Mouse (Mus musculus): ENCODE data around the gene Sik3. TPM values are rescaled to one million over a fixed set of nuclear protein-coding genes. Genes with fewer than 3 reads are reported as not detected.

The Sik3 gene
- total and polyA plus RNA-seq, 2 experiments from 2014 or later = 12.5 to 38.4 TPM

DNA sequence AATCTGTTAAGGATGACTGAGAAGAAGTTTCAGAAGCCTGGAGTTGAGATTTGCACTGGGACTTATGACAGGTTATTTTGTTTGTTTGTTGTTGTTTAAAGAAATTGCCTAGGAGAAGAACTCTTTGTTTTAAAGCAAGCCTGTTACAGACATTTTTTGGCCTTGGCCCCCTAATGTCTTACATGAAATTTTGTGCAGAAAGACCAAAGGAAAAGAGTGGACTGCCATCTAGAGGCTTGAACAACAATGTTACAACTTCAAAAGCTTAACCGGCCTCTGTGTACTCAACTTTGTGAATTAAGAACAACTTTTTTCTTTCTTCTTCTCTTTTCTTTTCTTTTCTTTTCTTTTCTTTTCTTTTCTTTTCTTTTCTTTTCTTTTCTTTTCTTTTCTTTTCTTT, 179.0 kb downstream of the Sik3 start:
- no peak for ATAC-seq (ENCODE audit: low FRiP score)
- H3K4me3 ChIP-seq (ENCODE audit: low read depth, low read length) = no peak overlapping the region
- peak; percentile 86 for DNase-seq (ENCODE audit: low spot score)
- 14% methylated on average over 1 of the region's 1 CpGs for WGBS
- TF ChIP-seq CTCF (IDR thresholded peaks at IDR 0.05) = peak; percentile 81
- no peaks in the 10 kb centered on the region for H3K27me3 ChIP-seq (ENCODE audit: insufficient read depth, low read length)
- no peak overlapping the region for H3K9ac ChIP-seq (replicated peaks; ENCODE audit: low read length, poor library complexity, severe bottlenecking)
- H3K4me2 ChIP-seq (ENCODE audit: low read depth, low read length, poor library complexity, severe bottlenecking) = no peak overlapping the region
- H3K36me3 ChIP-seq (ENCODE audit: insufficient read depth, low read length) = peaks cover 18% of the 10 kb centered on the region
- H3K4me1 ChIP-seq (ENCODE audit: insufficient read depth, low read length) = no peaks in the 10 kb centered on the region; the same call in 1 of the 2 replicates
- H3K9me3 ChIP-seq (ENCODE audit: low read length) = no peaks in the 10 kb centered on the region
- no peak overlapping the region for H3K27ac ChIP-seq (ENCODE audit: low read depth, low read length)

DNA sequence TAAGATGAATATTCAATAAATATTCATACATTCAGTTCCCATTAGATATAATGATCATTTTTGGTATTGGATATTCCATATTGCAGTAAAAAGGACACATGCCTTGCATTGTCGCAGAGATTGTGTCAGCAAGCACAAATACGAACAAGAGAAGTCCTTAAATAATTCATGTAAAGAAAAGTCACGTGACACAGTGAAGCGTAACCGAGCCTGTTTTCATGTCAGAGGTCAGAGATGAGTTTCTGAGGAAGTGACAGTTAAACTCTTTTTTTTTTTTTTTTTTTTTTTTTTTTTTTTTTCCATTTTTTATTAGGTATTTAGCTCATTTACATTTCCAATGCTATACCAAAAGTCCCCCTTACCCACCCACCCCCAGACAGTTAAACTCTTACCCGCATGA, 180.0 kb downstream of the Sik3 start:
- no peak overlapping the region for H3K27ac ChIP-seq (ENCODE audit: low read depth, low read length)
- no peak for DNase-seq (ENCODE audit: low spot score)
- WGBS = 65% methylated on average over 6 of the region's 6 CpGs

DNA sequence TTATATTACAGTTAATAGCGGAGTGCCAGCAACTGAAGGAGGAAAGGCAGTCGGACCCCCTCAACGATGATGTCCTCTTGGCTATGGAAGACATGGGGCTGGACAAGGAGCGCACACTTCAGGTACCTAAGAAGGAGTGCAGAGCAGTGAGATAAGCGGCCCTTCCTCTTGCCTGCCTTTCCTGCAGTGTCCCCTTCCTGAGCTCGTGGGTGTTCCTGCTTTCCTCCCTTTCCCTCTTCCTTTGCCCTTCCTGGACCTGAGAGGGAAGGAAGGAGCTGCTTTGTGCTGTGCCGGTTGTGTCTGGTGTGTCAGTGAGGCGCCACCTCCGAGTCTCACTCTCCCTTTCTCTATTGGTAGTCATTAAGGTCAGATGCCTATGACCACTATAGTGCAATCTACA, 182.2 kb downstream of the Sik3 start:
- ATAC-seq (ENCODE audit: low FRiP score) = no peak
- H3K27me3 ChIP-seq (ENCODE audit: insufficient read depth, low read length) = no peaks in the 10 kb centered on the region
- H3K36me3 ChIP-seq (ENCODE audit: insufficient read depth, low read length) = peaks cover 36% of the 10 kb centered on the region
- TF ChIP-seq CTCF (IDR thresholded peaks at IDR 0.05) = no peak
- H3K4me1 ChIP-seq (ENCODE audit: insufficient read depth, low read length) = no peaks in the 10 kb centered on the region; the same call in 1 of the 2 replicates
- H3K27ac ChIP-seq (ENCODE audit: low read depth, low read length) = no peak overlapping the region
- no peak overlapping the region for H3K4me3 ChIP-seq (ENCODE audit: low read depth, low read length)
- no peak for DNase-seq (ENCODE audit: low spot score)
- no peak overlapping the region for H3K4me2 ChIP-seq (ENCODE audit: low read depth, low read length, poor library complexity, severe bottlenecking)
- H3K9ac ChIP-seq (replicated peaks; ENCODE audit: low read length, poor library complexity, severe bottlenecking) = no peak overlapping the region
- no peaks in the 10 kb centered on the region for H3K9me3 ChIP-seq (ENCODE audit: low read length)
- 88% methylated on average over 9 of the region's 9 CpGs for WGBS

More for the DNA sequence above, 180.0 kb downstream of the Sik3 start:
- H3K9ac ChIP-seq (replicated peaks; ENCODE audit: low read length, poor library complexity, severe bottlenecking) = no peak overlapping the region
- no peak for TF ChIP-seq CTCF (IDR thresholded peaks at IDR 0.05)
- no peaks in the 10 kb centered on the region; the same call in 1 of the 2 replicates for H3K4me1 ChIP-seq (ENCODE audit: insufficient read depth, low read length)
- H3K4me2 ChIP-seq (ENCODE audit: low read depth, low read length, poor library complexity, severe bottlenecking) = no peak overlapping the region
- no peak for ATAC-seq (ENCODE audit: low FRiP score)
- no peaks in the 10 kb centered on the region for H3K27me3 ChIP-seq (ENCODE audit: insufficient read depth, low read length)
- H3K9me3 ChIP-seq (ENCODE audit: low read length) = no peaks in the 10 kb centered on the region
- H3K4me3 ChIP-seq (ENCODE audit: low read depth, low read length) = no peak overlapping the region
- H3K36me3 ChIP-seq (ENCODE audit: insufficient read depth, low read length) = peaks cover 21% of the 10 kb centered on the region

DNA sequence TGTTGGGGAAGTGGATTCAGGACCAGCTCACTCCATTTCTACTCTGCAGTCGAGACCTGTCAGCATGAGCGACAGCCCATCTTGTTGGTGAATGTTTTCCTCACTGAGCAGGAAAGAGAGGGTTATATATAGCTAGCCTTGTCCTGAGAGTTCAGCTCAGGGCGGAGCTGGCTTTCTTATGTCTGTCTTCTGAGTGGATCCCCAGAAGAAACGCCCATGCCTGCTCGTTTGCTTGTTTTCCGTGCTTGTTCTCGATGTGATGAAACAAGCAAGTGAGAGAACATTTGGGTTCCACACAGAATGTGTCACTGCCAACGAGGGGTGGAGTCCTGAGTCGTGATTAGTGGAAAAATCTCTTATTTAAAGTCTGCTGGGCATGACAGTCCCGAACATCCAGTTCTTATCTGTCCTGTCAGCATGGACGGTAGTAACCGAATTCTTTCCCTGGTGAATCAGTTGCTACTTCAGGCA, 184.1 kb downstream of the Sik3 start:
- no peaks in the 10 kb centered on the region for H3K9me3 ChIP-seq (ENCODE audit: low read length)
- TF ChIP-seq CTCF (IDR thresholded peaks at IDR 0.05) = no peak
- DNase-seq (ENCODE audit: low spot score) (no peak), ATAC-seq (ENCODE audit: low FRiP score) (no peak)
- H3K27ac ChIP-seq (ENCODE audit: low read depth, low read length) = no peak overlapping the region
- H3K27me3 ChIP-seq (ENCODE audit: insufficient read depth, low read length) = no peaks in the 10 kb centered on the region
- WGBS = 86% methylated on average over 12 of the region's 12 CpGs
- H3K4me3 ChIP-seq (ENCODE audit: low read depth, low read length) = no peak overlapping the region
- no peaks in the 10 kb centered on the region for H3K4me1 ChIP-seq (ENCODE audit: insufficient read depth, low read length)
- no peak overlapping the region for H3K9ac ChIP-seq (replicated peaks; ENCODE audit: low read length, poor library complexity, severe bottlenecking)
- peaks cover 48% of the 10 kb centered on the region for H3K36me3 ChIP-seq (ENCODE audit: insufficient read depth, low read length)
- no peak overlapping the region for H3K4me2 ChIP-seq (ENCODE audit: low read depth, low read length, poor library complexity, severe bottlenecking)

DNA sequence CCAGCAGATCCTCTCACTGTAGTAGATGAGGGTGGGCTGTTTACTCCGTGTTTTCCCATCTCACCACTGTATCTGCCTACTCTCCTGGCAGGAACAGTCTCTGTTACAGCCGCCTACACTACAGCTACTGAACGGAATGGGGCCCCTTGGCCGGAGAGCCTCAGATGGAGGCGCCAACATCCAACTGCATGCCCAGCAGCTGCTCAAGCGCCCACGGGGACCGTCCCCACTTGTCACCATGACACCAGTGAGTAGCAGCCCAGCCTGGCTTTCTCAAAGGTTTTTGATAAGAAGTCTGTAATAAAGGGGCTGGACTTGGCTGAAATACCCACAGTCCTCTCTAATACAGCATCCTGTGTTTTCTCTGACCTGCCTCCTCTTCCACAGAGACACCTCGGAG, 185.8 kb downstream of the Sik3 start:
- Histone ChIP-seq H3K27ac (ENCODE audit: low read depth, low read length) (no peak overlapping the region), H3K27me3 (ENCODE audit: insufficient read depth, low read length) (no peaks in the 10 kb centered on the region), H3K36me3 (ENCODE audit: insufficient read depth, low read length) (peaks cover 50% of the 10 kb centered on the region), H3K9ac (replicated peaks; ENCODE audit: low read length, poor library complexity, severe bottlenecking) (no peak overlapping the region), H3K4me2 (ENCODE audit: low read depth, low read length, poor library complexity, severe bottlenecking) (no peak overlapping the region), H3K4me3 (ENCODE audit: low read depth, low read length) (no peak overlapping the region), H3K4me1 (ENCODE audit: insufficient read depth, low read length) (no peaks in the 10 kb centered on the region), H3K9me3 (ENCODE audit: low read length) (no peaks in the 10 kb centered on the region)
- no peak for TF ChIP-seq CTCF (IDR thresholded peaks at IDR 0.05)
- peak; percentile 12 for DNase-seq (ENCODE audit: low spot score)
- ATAC-seq (ENCODE audit: low FRiP score) = no peak
- WGBS = 88% methylated on average over 9 of the region's 9 CpGs

DNA sequence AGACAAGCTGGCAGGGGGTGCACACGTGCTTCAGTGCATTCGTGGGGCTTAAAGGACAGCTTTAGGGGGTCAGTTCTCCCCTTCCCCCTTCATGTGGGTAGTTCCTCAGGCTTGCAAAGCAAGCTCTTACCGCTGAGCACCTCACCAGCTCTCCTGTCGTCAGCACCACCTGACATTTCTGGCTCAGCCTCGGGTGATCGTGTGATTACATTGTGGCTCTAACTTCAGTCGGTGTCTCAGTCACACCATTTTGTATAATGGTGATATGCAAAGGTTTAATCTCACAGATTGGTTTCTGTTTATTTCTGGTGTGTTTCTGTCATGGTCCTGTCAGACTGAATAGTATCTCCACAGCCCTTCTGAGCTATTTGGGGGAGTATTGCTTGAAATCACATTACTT, 186.3 kb downstream of the Sik3 start:
- Histone ChIP-seq H3K27ac (ENCODE audit: low read depth, low read length) (no peak overlapping the region), H3K27me3 (ENCODE audit: insufficient read depth, low read length) (no peaks in the 10 kb centered on the region), H3K4me3 (ENCODE audit: low read depth, low read length) (no peak overlapping the region), H3K36me3 (ENCODE audit: insufficient read depth, low read length) (peaks cover 50% of the 10 kb centered on the region), H3K9ac (replicated peaks; ENCODE audit: low read length, poor library complexity, severe bottlenecking) (no peak overlapping the region), H3K9me3 (ENCODE audit: low read length) (no peaks in the 10 kb centered on the region), H3K4me1 (ENCODE audit: insufficient read depth, low read length) (no peaks in the 10 kb centered on the region), H3K4me2 (ENCODE audit: low read depth, low read length, poor library complexity, severe bottlenecking) (no peak overlapping the region)
- 77% methylated on average over 7 of the region's 7 CpGs for WGBS
- no peak for TF ChIP-seq CTCF (IDR thresholded peaks at IDR 0.05)
- ATAC-seq (ENCODE audit: low FRiP score) (no peak), DNase-seq (ENCODE audit: low spot score) (no peak)
